Mouse (Mus musculus): Measurements from ENCODE around the gene Kmo. TPM values are rescaled to one million over a fixed set of nuclear protein-coding genes. Genes with fewer than 3 reads are reported as not detected.

Gene Kmo
- polyA plus RNA-seq, 1 experiment, result 49.6 TPM

DNA sequence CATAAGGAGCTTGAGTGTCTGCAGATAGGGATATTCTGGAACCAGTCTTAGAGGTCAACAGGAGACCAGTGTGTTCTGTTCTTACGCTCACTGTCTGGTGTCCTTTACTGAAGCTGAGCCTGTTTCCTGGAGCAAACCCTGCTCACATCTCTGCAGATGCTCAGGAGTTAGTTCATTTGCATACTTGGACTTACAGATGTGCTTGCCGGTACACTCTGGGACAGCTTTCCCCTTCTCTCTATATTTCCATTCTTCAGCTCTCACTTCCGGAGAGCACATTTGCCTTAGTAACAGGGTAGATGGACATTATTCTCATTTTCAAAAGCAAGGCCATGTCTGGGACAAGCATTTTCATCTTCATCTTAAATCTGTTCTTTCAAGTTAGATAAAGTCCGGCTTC, 28.4 kb downstream of the Kmo start:
- 94% methylated on average over 4 of the region's 4 CpGs for WGBS
- no peaks in the 10 kb centered on the region for H3K27me3 ChIP-seq (replicated peaks; ENCODE audit: control insufficient read depth, insufficient read depth, low read length)
- DNase-seq, result no peak
- no peak overlapping the region for H3K27ac ChIP-seq (ENCODE audit: insufficient read depth, low read depth, low read length)
- TF ChIP-seq POLR2A (IDR thresholded peaks at IDR 0.05; ENCODE audit: low read depth, low read length) (no peak), CTCF (conservative IDR thresholded peaks at IDR 0.05; ENCODE audit: insufficient read depth, insufficient read length, low read depth, low read length) (no peak)
- H3K4me3 ChIP-seq (ENCODE audit: insufficient read depth, low read depth, low read length), result no peak overlapping the region
- peaks cover 2% of the 10 kb centered on the region; the same call in 1 of the 2 replicates for H3K36me3 ChIP-seq (ENCODE audit: control insufficient read depth, insufficient read depth, low read length)
- peaks cover 4% of the 10 kb centered on the region; the same call in 1 of the 2 replicates for H3K4me1 ChIP-seq (ENCODE audit: control insufficient read depth, insufficient read depth, low read length)

DNA sequence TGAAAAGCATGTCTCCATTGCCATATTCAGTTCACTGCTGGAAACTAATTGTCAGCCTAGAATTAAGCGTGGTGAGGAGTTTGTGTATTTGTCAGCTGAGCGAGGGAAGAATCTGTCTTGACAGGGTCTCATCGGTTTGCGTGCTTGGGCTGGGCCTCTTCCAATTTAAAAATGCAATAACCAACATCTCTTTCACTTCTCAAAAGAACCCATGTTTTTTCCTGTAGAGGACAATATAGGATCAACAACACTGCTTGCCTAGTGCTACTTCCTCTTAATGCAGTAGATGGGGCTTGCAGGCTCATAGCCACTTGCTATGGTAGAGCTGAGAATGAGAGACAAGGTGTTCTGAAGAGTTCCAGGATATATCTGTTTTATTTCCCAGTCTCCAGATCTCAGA, 39.7 kb downstream of the Kmo start:
- no peaks in the 10 kb centered on the region for H3K27me3 ChIP-seq (replicated peaks; ENCODE audit: control insufficient read depth, insufficient read depth, low read length)
- H3K4me1 ChIP-seq (ENCODE audit: control insufficient read depth, insufficient read depth, low read length), result no peaks in the 10 kb centered on the region
- 86% methylated on average over 4 of the region's 4 CpGs for WGBS
- TF ChIP-seq POLR2A (IDR thresholded peaks at IDR 0.05; ENCODE audit: low read depth, low read length), result no peak
- TF ChIP-seq CTCF (conservative IDR thresholded peaks at IDR 0.05; ENCODE audit: insufficient read depth, insufficient read length, low read depth, low read length), result no peak
- no peak for DNase-seq
- H3K27ac ChIP-seq (ENCODE audit: insufficient read depth, low read depth, low read length), result no peak overlapping the region
- no peaks in the 10 kb centered on the region; the same call in 1 of the 2 replicates for H3K36me3 ChIP-seq (ENCODE audit: control insufficient read depth, insufficient read depth, low read length)
- H3K4me3 ChIP-seq (ENCODE audit: insufficient read depth, low read depth, low read length), result no peak overlapping the region

DNA sequence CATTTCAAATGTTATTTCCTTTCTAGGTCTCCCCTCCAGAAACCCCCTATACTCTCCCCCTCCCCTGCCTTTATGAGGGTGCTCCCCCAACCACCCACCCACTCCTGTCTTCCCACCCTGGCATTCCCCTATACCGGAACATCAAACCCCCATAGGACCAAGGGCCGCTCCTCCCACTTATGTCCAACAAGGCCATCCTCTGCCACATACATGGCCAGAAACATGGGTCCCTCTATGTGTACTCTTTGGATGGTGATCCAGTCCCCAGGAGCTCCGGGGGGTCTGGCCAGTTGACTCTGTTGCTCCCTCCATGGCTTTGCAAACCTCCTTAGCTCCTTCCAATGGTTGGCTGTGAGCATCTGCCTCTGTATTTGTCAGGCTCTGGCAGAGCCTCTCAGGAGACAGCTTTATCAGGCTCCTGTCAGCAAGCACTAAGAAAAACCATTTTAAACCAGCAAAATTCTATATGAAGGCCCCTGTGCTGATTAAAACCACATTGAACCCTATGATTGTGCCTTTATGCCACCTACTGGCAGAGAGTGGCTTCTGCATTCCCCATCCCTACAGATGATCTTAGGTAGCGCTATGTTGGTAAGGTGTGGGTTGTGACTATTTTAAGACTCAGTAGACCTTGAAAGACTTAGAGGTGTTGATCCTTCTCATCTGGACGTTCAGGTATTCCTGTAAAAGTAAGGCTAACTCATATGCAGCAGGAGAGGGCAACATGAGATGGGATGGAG, 48.7 kb downstream of the Kmo start:
- Histone ChIP-seq H3K4me3 (ENCODE audit: insufficient read depth, low read depth, low read length) (no peak overlapping the region), H3K36me3 (ENCODE audit: control insufficient read depth, insufficient read depth, low read length) (no peaks in the 10 kb centered on the region), H3K4me1 (ENCODE audit: control insufficient read depth, insufficient read depth, low read length) (peaks cover 3% of the 10 kb centered on the region; the same call in 1 of the 2 replicates), H3K27ac (ENCODE audit: insufficient read depth, low read depth, low read length) (no peak overlapping the region), H3K27me3 (replicated peaks; ENCODE audit: control insufficient read depth, insufficient read depth, low read length) (no peaks in the 10 kb centered on the region)
- whole genome bisulfite sequencing, result 61% methylated on average over 5 of the region's 5 CpGs
- peak; percentile 51 for DNase-seq
- TF ChIP-seq CTCF (conservative IDR thresholded peaks at IDR 0.05; ENCODE audit: insufficient read depth, insufficient read length, low read depth, low read length), result peak; percentile 47
- no peak for TF ChIP-seq POLR2A (IDR thresholded peaks at IDR 0.05; ENCODE audit: low read depth, low read length)

DNA sequence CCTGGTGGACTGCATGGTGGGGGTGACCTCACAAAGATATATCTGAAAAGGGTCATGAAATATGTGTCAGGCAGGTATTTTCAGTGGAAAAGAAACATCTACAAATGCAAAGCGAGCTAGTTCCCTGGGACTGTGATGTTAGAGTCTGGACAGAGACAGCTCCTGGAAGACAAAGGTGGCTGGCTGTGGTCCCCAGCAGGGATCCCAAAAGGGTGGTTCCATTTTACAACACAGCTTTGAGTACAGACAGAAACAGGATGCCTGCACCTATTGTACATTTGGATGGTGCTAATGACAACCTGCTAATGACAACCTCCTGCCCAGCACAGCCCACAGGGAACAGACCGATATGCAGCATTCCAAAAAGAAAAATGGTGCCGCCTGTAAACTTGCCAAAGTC, 49.3 kb downstream of the Kmo start:
- no peaks in the 10 kb centered on the region for H3K36me3 ChIP-seq (ENCODE audit: control insufficient read depth, insufficient read depth, low read length)
- H3K27me3 ChIP-seq (replicated peaks; ENCODE audit: control insufficient read depth, insufficient read depth, low read length), result no peaks in the 10 kb centered on the region
- TF ChIP-seq POLR2A (IDR thresholded peaks at IDR 0.05; ENCODE audit: low read depth, low read length), result no peak
- no peak overlapping the region for H3K27ac ChIP-seq (ENCODE audit: insufficient read depth, low read depth, low read length)
- H3K4me3 ChIP-seq (ENCODE audit: insufficient read depth, low read depth, low read length), result no peak overlapping the region
- peaks cover 3% of the 10 kb centered on the region; the same call in 1 of the 2 replicates for H3K4me1 ChIP-seq (ENCODE audit: control insufficient read depth, insufficient read depth, low read length)
- DNase-seq, result no peak
- 93% methylated on average over 3 of the region's 3 CpGs for WGBS

DNA sequence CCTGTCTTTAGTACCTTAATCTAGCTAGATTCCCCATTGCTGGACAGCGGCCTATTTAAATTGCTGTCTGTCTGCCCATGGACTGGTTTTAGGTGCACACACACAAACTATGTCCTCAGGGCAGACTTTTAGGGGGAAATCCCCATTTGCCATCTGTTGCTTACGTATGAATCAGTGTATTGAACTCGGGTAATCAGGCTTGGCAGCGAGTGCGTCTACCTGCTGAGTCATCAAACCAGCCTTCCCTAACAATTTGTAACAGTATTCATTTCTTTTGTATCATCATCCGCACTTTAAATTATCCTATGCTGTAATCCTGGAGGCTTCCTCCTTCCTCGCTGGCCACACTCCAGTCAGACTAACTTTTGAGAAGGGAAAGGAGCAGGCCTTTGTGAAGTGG, 49.9 kb downstream of the Kmo start:
- DNase-seq, result no peak
- Histone ChIP-seq H3K27ac (ENCODE audit: insufficient read depth, low read depth, low read length) (no peak overlapping the region), H3K4me3 (ENCODE audit: insufficient read depth, low read depth, low read length) (no peak overlapping the region), H3K36me3 (ENCODE audit: control insufficient read depth, insufficient read depth, low read length) (no peaks in the 10 kb centered on the region), H3K27me3 (replicated peaks; ENCODE audit: control insufficient read depth, insufficient read depth, low read length) (no peaks in the 10 kb centered on the region), H3K4me1 (ENCODE audit: control insufficient read depth, insufficient read depth, low read length) (peaks cover 3% of the 10 kb centered on the region; the same call in 1 of the 2 replicates)
- 83% methylated on average over 7 of the region's 7 CpGs for WGBS
- TF ChIP-seq POLR2A (IDR thresholded peaks at IDR 0.05; ENCODE audit: low read depth, low read length) (no peak), CTCF (conservative IDR thresholded peaks at IDR 0.05; ENCODE audit: insufficient read depth, insufficient read length, low read depth, low read length) (no peak)

DNA sequence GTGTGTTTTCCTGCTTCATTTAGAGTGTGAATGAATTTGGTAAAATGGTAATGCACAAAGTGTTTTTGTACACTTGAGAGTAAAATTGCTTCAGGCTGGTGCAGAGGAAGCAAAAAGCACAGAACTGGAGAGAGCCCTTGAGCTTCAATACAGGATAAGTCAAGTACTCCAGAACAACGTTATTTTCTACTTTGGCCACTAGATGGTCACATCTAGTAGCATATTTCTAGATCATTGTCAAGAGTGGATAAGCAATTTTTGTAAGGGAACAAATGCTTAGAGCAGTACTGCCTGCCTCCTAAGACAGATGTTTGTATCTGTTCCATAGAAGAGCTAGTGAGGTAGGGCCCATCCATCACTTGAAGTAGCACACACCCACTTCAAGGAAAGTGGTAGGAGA, 51.4 kb downstream of the Kmo start:
- 19% methylated on average over 1 of the region's 1 CpGs for WGBS
- Histone ChIP-seq H3K4me1 (ENCODE audit: control insufficient read depth, insufficient read depth, low read length) (no peaks in the 10 kb centered on the region; the same call in 1 of the 2 replicates), H3K27ac (ENCODE audit: insufficient read depth, low read depth, low read length) (no peak overlapping the region), H3K27me3 (replicated peaks; ENCODE audit: control insufficient read depth, insufficient read depth, low read length) (no peaks in the 10 kb centered on the region), H3K4me3 (ENCODE audit: insufficient read depth, low read depth, low read length) (no peak overlapping the region), H3K36me3 (ENCODE audit: control insufficient read depth, insufficient read depth, low read length) (no peaks in the 10 kb centered on the region)
- DNase-seq, result no peak
- TF ChIP-seq CTCF (conservative IDR thresholded peaks at IDR 0.05; ENCODE audit: insufficient read depth, insufficient read length, low read depth, low read length), result no peak
- no peak for TF ChIP-seq POLR2A (IDR thresholded peaks at IDR 0.05; ENCODE audit: low read depth, low read length)

DNA sequence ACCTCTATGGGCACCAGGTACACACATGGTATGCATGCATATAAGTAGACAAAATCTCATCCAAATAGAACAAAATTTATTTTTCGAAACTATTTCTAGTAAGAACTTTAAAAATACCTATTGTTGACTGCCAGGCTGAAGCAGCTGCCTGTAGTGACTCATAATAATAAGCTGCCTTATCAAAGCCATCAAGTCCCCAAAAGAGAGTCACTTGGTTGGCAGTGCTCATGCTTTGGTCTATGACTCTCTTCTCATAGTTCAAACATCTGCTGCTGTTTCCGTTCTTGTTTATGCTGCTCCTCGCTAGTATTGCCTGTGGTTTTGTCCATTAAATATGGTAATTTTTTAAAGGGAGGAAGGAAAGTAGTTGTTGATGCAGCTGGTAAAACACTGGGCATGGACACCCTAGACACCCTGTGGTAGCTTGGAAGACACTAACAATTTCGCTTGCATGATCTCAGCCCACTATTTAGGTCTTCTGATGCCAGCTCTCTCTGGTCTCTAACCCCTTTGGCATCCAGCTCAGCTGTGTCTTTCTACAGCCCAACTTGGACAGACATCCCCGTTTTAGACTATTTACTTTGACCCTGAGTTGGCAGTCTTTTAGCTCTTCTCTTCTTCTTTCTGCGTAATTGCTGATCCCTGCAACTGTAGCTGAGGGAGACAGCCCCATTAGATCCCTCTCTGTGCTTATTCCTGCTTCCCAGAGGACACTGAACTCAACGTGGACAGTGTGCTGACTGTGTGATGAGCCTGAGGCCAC, 53.6 kb downstream of the Kmo start:
- H3K4me1 ChIP-seq (ENCODE audit: control insufficient read depth, insufficient read depth, low read length), result no peaks in the 10 kb centered on the region; the same call in 1 of the 2 replicates
- no peak overlapping the region for H3K27ac ChIP-seq (ENCODE audit: insufficient read depth, low read depth, low read length)
- no peaks in the 10 kb centered on the region for H3K27me3 ChIP-seq (replicated peaks; ENCODE audit: control insufficient read depth, insufficient read depth, low read length)
- WGBS, result 66% methylated on average over 7 of the region's 7 CpGs
- no peak overlapping the region for H3K4me3 ChIP-seq (ENCODE audit: insufficient read depth, low read depth, low read length)
- no peak for TF ChIP-seq CTCF (conservative IDR thresholded peaks at IDR 0.05; ENCODE audit: insufficient read depth, insufficient read length, low read depth, low read length)
- no peak for TF ChIP-seq POLR2A (IDR thresholded peaks at IDR 0.05; ENCODE audit: low read depth, low read length)
- no peak for DNase-seq
- H3K36me3 ChIP-seq (ENCODE audit: control insufficient read depth, insufficient read depth, low read length), result no peaks in the 10 kb centered on the region
